Mouse (Mus musculus): ENCODE data around the gene Psmb11. TPM values are rescaled to one million over a fixed set of nuclear protein-coding genes. Genes with fewer than 3 reads are reported as not detected.
A peak's percentile ranks its signal among the peaks of the same experiment; 100 is the strongest.

The Psmb11 gene
- polyA plus RNA-seq, 1 experiment = 0.38 TPM

DNA sequence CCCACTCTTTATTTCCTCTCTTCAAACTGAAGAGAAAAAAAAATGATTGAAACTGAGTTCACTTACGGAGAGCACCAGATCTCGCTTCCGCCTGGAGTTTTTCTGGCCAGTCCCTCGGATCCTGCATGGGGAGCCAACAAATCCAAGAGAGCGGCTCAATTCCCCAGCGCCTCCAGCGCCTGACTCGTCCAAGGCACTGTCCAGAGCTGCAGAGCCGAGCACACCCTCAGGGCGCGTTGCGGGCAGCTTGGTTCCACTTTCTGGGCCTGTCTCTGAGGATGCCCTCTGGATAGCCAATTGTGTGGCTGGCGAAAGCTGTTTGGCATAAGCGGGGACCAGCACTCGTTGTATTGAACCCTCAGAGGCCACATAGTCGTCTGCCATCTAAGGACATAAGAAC lies 30.2 kb upstream of the Psmb11 start:
- Histone ChIP-seq H3K27ac (ENCODE audit: control insufficient read depth, insufficient read depth, low read depth, low read length) (no peak overlapping the region), H3K36me3 (ENCODE audit: control insufficient read depth, insufficient read depth, low read length) (no peaks in the 10 kb centered on the region), H3K4me1 (ENCODE audit: control insufficient read depth, insufficient read depth, low read length) (peaks cover 11% of the 10 kb centered on the region), H3K4me3 (ENCODE audit: control insufficient read depth, low read depth, low read length) (no peak overlapping the region), H3K27me3 (ENCODE audit: control insufficient read depth, insufficient read depth, low read length) (no peaks in the 10 kb centered on the region)
- TF ChIP-seq POLR2A (IDR thresholded peaks at IDR 0.05; ENCODE audit: control insufficient read depth, low read depth, low read length) (no peak), CTCF (IDR thresholded peaks at IDR 0.05; ENCODE audit: control insufficient read depth, insufficient read depth, insufficient replicate concordance, low read depth, low read length) (no peak)

DNA sequence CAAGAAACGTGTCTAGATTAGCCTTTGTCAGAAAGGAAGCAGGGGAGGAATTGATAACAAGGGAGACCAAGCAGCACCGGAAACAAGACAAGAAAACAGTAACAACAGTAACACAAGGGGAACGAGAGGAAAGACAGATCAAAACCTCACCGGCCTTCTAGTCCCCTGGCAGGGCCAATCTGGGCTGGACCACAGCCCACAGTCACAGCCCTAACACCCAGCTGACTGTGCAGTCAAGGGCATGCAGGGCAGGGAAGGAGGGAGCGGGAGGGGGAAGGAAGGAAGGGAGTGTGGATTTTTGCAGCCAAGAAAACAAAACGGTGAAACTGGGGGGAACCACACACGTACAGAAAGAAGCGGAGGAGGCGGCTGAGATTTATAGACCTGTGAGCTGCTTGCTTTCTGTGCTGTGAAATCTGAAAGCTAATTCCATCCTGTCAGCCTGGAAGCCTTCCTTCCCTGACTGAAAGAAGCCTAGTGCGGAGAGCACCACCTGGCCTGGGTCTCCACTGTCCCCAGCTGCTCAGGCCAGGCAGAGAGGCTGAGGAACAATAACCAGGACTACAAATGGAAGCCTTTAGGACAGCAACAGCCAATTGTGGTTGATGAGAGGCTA lies 28.8 kb upstream of the Psmb11 start:
- Histone ChIP-seq H3K27ac (ENCODE audit: control insufficient read depth, insufficient read depth, low read depth, low read length) (peak overlapping the region; percentile 68), H3K36me3 (ENCODE audit: control insufficient read depth, insufficient read depth, low read length) (no peaks in the 10 kb centered on the region), H3K4me1 (ENCODE audit: control insufficient read depth, insufficient read depth, low read length) (peaks cover 11% of the 10 kb centered on the region), H3K27me3 (ENCODE audit: control insufficient read depth, insufficient read depth, low read length) (no peaks in the 10 kb centered on the region), H3K4me3 (ENCODE audit: control insufficient read depth, low read depth, low read length) (no peak overlapping the region)
- no peak for TF ChIP-seq POLR2A (IDR thresholded peaks at IDR 0.05; ENCODE audit: control insufficient read depth, low read depth, low read length)
- TF ChIP-seq CTCF (IDR thresholded peaks at IDR 0.05; ENCODE audit: control insufficient read depth, insufficient read depth, insufficient replicate concordance, low read depth, low read length) = no peak

DNA sequence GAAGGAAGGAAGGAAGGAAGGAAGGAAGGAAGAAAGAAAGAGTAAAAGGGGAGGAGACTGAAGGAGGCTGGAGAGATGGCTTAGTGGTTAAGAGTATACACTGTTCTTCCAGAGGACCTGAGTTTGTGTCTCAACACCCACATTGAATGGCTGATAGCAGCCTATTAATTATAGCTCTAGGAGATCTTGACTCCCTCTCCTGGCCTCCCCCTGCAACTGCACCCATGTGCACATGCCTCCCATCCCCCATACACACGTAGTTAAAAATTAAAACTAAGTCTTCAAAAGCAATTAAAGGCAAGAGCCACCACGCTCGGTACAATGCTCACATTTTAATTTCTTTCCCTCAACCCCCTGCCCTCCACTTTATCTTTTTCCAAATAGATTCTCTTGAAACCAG lies 27.2 kb upstream of the Psmb11 start:
- TF ChIP-seq CTCF (IDR thresholded peaks at IDR 0.05; ENCODE audit: control insufficient read depth, insufficient read depth, insufficient replicate concordance, low read depth, low read length) (peak; percentile 66; the same call in 1 of the 2 replicates), POLR2A (IDR thresholded peaks at IDR 0.05; ENCODE audit: control insufficient read depth, low read depth, low read length) (no peak)
- H3K4me1 ChIP-seq (ENCODE audit: control insufficient read depth, insufficient read depth, low read length) = peaks cover 11% of the 10 kb centered on the region
- peak overlapping the region; percentile 56; the same call in 1 of the 2 replicates for H3K27ac ChIP-seq (ENCODE audit: control insufficient read depth, insufficient read depth, low read depth, low read length)
- H3K27me3 ChIP-seq (ENCODE audit: control insufficient read depth, insufficient read depth, low read length) = no peaks in the 10 kb centered on the region
- no peaks in the 10 kb centered on the region for H3K36me3 ChIP-seq (ENCODE audit: control insufficient read depth, insufficient read depth, low read length)
- no peak overlapping the region; the same call in 1 of the 2 replicates for H3K4me3 ChIP-seq (ENCODE audit: control insufficient read depth, low read depth, low read length)

DNA sequence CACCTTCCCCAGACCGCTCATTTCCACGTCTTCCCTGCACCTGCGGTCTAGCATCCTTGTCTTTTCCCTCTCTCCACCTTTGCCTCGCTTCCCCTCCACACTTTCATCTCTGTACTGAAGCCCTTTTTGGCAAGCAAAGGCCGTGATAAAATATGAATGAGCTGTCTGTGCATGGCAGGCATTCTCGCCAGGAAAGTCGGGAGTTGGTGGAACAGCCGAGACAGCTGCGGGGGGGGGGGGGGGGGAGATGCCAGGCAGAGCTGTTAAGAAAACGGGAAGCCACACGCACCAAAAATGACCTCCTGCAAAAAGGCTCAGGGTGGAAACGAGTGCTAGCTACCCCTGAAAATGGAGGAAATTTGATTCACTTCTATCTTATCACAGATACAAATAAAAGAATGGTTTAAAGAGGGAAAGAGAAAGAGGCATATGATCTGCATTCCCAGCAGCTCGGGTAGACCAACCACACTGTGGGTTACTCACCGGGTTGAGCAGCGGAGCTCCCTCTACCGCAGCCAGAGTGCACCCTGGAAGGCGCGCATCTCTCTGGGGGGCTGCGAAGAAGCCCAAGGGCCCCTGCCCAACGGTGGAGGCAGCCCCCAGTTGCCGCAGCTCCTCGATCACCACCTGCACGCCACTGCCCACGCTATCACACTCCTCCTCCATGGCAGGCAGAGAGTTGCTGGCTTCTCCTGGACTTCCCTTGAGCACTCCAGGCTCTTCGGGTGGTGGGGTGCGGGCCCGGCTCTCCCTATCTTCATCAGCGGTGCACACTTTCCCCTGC lies 26.4 kb upstream of the Psmb11 start:
- Histone ChIP-seq H3K4me1 (ENCODE audit: control insufficient read depth, insufficient read depth, low read length) (peaks cover 11% of the 10 kb centered on the region), H3K4me3 (ENCODE audit: control insufficient read depth, low read depth, low read length) (peak overlapping the region; percentile 62), H3K27ac (ENCODE audit: control insufficient read depth, insufficient read depth, low read depth, low read length) (peak overlapping the region; percentile 56), H3K36me3 (ENCODE audit: control insufficient read depth, insufficient read depth, low read length) (no peaks in the 10 kb centered on the region), H3K27me3 (ENCODE audit: control insufficient read depth, insufficient read depth, low read length) (no peaks in the 10 kb centered on the region)
- no peak for TF ChIP-seq CTCF (IDR thresholded peaks at IDR 0.05; ENCODE audit: control insufficient read depth, insufficient read depth, insufficient replicate concordance, low read depth, low read length)
- TF ChIP-seq POLR2A (IDR thresholded peaks at IDR 0.05; ENCODE audit: control insufficient read depth, low read depth, low read length) = no peak

GRCm38 (mm10) chr14:54597084-54597483 lies 24.1 kb upstream of the Psmb11 start:
- H3K4me1 ChIP-seq (ENCODE audit: control insufficient read depth, insufficient read depth, low read length) = peaks cover 11% of the 10 kb centered on the region
- no peak for TF ChIP-seq POLR2A (IDR thresholded peaks at IDR 0.05; ENCODE audit: control insufficient read depth, low read depth, low read length)
- TF ChIP-seq CTCF (IDR thresholded peaks at IDR 0.05; ENCODE audit: control insufficient read depth, insufficient read depth, insufficient replicate concordance, low read depth, low read length) = peak; percentile 84; the same call in 1 of the 2 replicates
- no peak overlapping the region for H3K4me3 ChIP-seq (ENCODE audit: control insufficient read depth, low read depth, low read length)
- H3K27me3 ChIP-seq (ENCODE audit: control insufficient read depth, insufficient read depth, low read length) = no peaks in the 10 kb centered on the region
- no peak overlapping the region for H3K27ac ChIP-seq (ENCODE audit: control insufficient read depth, insufficient read depth, low read depth, low read length)
- no peaks in the 10 kb centered on the region for H3K36me3 ChIP-seq (ENCODE audit: control insufficient read depth, insufficient read depth, low read length)

DNA sequence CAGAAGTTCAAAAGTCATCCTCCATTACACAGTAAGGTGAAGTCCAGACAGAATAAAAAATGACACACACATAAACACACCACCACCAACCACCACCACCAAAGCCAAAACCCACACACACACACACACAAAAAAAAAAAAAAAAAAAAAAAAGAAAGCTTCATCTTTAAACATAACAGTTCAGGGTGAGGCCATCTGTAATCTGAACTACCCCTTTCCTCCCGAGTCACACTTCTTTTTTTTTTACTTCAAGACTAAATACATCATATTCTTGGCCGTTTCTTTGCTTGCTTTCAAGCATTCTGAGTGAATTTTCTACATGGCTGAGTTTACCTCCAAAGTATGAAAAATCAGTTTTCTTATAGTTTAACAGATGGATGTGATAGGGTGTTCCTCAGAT lies 19.6 kb upstream of the Psmb11 start:
- no peak for TF ChIP-seq POLR2A (IDR thresholded peaks at IDR 0.05; ENCODE audit: control insufficient read depth, low read depth, low read length)
- no peak for TF ChIP-seq CTCF (IDR thresholded peaks at IDR 0.05; ENCODE audit: control insufficient read depth, insufficient read depth, insufficient replicate concordance, low read depth, low read length)
- Histone ChIP-seq H3K36me3 (ENCODE audit: control insufficient read depth, insufficient read depth, low read length) (no peaks in the 10 kb centered on the region), H3K27me3 (ENCODE audit: control insufficient read depth, insufficient read depth, low read length) (no peaks in the 10 kb centered on the region), H3K4me3 (ENCODE audit: control insufficient read depth, low read depth, low read length) (no peak overlapping the region), H3K27ac (ENCODE audit: control insufficient read depth, insufficient read depth, low read depth, low read length) (no peak overlapping the region), H3K4me1 (ENCODE audit: control insufficient read depth, insufficient read depth, low read length) (peaks cover 5% of the 10 kb centered on the region)

- Histone ChIP-seq H3K36me3 (ENCODE audit: control insufficient read depth, insufficient read depth, low read length) (no peaks in the 10 kb centered on the region), H3K27ac (ENCODE audit: control insufficient read depth, insufficient read depth, low read depth, low read length) (peak overlapping the region; percentile 90; the same call in 1 of the 2 replicates), H3K27me3 (ENCODE audit: control insufficient read depth, insufficient read depth, low read length) (no peaks in the 10 kb centered on the region), H3K4me3 (ENCODE audit: control insufficient read depth, low read depth, low read length) (no peak overlapping the region), H3K4me1 (ENCODE audit: control insufficient read depth, insufficient read depth, low read length) (peaks cover 5% of the 10 kb centered on the region)
- no peak for TF ChIP-seq CTCF (IDR thresholded peaks at IDR 0.05; ENCODE audit: control insufficient read depth, insufficient read depth, insufficient replicate concordance, low read depth, low read length)
- no peak for TF ChIP-seq POLR2A (IDR thresholded peaks at IDR 0.05; ENCODE audit: control insufficient read depth, low read depth, low read length)
These were observed 18.6 kb upstream of the Psmb11 start for GRCm38 (mm10) chr14:54602613-54603012.
